Mouse (Mus musculus) CD4-positive naive resting alpha-beta T cell, adult 57 days (primary cell): ENCODE results near the gene Ndrg4. TPM values are rescaled to one million over a fixed set of nuclear protein-coding genes. Genes with fewer than 3 reads are reported as not detected.

ENCODE experiments used
- total RNA-seq: library from RNA; stranded (reverse); gene quantifications from one replicate; pipeline ENCODE4 v1.2.4, GENCODE M21; 2023

Ndrg4 gene
- 0.98 TPM for total RNA-seq

DNA sequence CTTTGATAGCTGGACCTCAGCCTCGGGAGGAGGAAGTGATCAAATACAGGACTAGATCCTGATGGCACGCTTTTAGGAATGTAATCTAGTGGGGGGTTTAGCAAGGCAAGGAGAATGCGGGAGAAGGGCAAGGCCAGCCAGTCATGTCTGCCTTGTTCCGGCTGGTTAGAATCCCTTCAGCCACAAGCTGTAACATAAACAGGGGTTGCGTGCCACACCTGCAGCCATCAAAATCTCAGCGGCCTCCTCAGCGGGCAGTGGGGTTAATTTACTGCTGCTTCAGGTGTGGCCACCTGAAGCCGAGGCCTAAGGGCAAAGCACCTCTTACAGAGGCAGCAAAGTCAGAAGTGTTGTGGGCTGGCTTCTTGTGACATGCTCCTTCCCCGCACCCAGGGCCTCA, at the start of gene Ndrg4:
Ndrg4 (plus strand) TSS at position 350 of the 400 bp plus-strand sequence.

DNA sequence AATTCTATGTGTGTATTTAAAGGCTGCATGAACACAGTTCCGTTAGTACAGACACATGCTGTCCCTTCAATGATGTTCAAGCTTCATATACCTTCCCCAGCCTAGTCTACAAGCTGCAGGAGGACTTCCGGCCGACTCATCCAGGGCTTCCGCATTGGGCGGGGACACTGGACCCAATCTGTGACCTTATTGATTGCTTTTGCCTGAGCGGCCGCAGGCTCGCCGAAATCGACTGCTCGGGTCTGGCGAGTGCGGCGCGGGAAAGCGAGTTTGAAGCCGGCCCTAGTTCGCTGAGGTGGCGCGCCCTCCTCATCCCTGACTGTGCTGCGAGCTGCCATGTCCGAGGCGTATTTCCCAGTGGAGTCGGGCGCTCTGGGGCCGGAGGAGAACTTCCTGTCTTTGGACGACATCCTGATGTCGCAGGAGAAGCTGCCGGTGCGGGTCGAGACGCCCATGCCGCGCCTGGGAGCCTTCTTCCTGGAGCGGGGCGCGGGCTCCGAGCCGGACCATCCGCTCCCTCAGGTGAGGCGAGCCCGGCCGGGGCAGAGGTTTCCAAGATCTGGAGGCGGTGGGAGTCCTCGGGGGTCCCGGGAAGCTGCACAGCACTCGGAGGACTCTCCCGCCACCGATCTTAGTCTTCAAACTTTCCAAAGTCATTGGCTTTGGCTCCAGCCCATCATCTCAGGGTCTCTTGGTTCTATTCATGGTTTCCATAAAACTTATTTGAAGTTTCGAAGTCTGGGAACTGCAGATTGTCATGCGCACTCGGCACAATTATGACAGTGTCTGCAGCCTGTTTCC, 43.3 kb upstream of the Ndrg4 start, which contains the start of gene Gins3:
Gins3 (plus strand) TSS at position 192 of the 801 bp plus-strand sequence.

DNA sequence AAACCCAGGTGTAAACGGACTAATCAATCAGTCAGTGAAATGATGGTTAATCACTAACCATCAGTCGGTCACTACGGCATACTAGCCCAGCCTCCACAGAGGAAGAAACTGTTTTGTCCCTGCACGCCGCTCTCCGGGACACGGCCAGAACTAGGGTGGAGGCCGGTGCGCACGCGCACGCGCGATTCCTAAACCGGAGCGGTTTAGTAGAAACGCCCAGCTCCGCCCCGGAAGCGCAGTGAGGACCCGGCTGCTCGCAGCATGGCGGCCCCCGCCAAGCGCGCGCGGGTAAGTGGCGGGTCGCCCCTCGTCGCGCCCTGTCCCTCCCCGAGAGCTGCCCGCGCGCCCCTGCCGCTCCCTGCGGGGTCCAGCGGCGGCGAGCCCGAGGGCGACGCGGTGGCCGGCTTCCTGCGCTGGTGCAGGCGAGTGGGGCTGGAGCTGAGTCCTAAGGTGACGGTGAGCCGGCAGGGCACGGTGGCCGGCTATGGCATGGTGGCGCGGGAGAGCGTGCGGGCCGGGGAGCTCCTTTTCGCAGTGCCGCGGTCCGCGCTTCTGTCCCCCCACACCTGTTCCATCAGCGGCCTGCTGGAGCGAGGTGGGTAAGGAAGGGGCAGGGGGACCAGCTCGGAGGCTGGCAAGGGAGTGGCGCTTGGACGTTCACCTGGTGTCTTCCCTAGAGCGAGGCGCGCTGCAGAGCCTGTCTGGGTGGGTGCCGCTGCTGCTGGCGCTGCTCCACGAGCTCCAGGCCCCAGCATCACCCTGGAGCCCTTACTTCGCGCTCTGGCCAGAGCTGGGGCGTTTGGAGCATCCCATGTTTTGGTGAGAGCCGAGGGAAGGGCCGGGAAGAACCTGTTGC, 39.1 kb downstream of the Ndrg4 start, which contains the start of gene Setd6:
Setd6 (plus strand) TSS at position 206 of the 856 bp plus-strand sequence.

Other genes with a start within 250 kb of the Ndrg4 start
- gene Cfap20, start 242.1 kb upstream of the Ndrg4 start, total RNA-seq: 66.6 TPM
- gene Csnk2a2, start 186.9 kb upstream of the Ndrg4 start, total RNA-seq: 67.1 TPM
- gene Ccdc113, start 142.9 kb upstream of the Ndrg4 start, total RNA-seq: not detected
- gene Prss54, start 100.6 kb upstream of the Ndrg4 start, total RNA-seq: not detected
- 4.1 TPM for gene Gins3, start 43.5 kb upstream of the Ndrg4 start, total RNA-seq
- gene Setd6, start 38.9 kb downstream of the Ndrg4 start, total RNA-seq: 50.0 TPM
- 321 TPM for gene Cnot1, start 130.5 kb downstream of the Ndrg4 start, total RNA-seq
- gene Sap18b, start 148.4 kb downstream of the Ndrg4 start, total RNA-seq: 72.7 TPM
- 13.2 TPM for gene Slc38a7, start 176.6 kb downstream of the Ndrg4 start, total RNA-seq
- 50.2 TPM for gene Got2, start 211.6 kb downstream of the Ndrg4 start, total RNA-seq